Mouse (Mus musculus) heart, postnatal 36 days (tissue): Measurements from ENCODE around the gene Cald1. TPM values are rescaled to one million over a fixed set of nuclear protein-coding genes. Genes with fewer than 3 reads are reported as not detected.

ENCODE experiments used
- DNase-seq, 2 experiments: peaks; one replicate each; pipeline ENCODE4 v3.0.0; 2021 to 2022
- intact Hi-C: fragments of 180-260 bp; cut with DNase I; formaldehyde crosslinking; loops from one replicate; pipeline ENCODE4 v1.15.1; 2025
- total RNA-seq, 2 experiments: library from RNA; stranded (reverse); gene quantifications; 2 replicates each; pipeline ENCODE4 v1.2.3; 2021

The Cald1 gene
- total RNA-seq, 2 experiments from 2014 or later: 49.3 to 55.6 TPM

- no peak for DNase-seq
- intact Hi-C loops: no loop called here
Measured at GRCm38 (mm10) chr6:34658791-34659190, 60.5 kb downstream of the Cald1 start.

GRCm38 (mm10) chr6:34660724-34661123, 62.4 kb downstream of the Cald1 start:
- intact Hi-C loops: no loop called here
- peak; percentile 47 to 52 for DNase-seq

- intact Hi-C loops: no loop called here
- DNase-seq: no peak
Measured at GRCm38 (mm10) chr6:34662626-34663025, 64.3 kb downstream of the Cald1 start.

- intact Hi-C loops: no loop called here
- DNase-seq: no peak
Measured at GRCm38 (mm10) chr6:34664291-34664690, 66.0 kb downstream of the Cald1 start.

GRCm38 (mm10) chr6:34664749-34665148, 66.4 kb downstream of the Cald1 start:
- intact Hi-C loops: no loop called here

GRCm38 (mm10) chr6:34668739-34669254, 70.5 kb downstream of the Cald1 start:
- intact Hi-C loops: no loop called here
- no peak for DNase-seq

More at GRCm38 (mm10) chr6:34664749-34665148, 66.4 kb downstream of the Cald1 start:
- no peak for DNase-seq

DNA sequence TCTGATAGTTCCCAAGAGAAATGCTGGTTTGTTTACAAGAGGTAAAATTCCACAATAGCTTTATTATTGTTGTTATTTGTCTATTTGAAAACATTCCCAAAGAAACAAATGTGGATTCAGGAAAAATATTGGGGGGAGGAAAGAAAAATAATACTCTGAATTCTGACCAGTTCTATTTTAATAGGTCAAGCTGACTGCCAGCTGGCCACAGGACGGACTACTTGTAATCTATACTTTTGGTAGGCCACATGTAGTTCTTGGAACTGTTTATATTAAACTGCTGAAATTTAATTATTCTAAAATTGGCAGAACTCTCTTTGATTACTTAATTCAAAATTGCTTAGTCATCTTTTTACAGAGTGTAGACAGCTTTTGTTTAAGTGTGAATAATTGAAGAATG, 73.1 kb downstream of the Cald1 start:
- no peak for DNase-seq

GRCm38 (mm10) chr6:34674416-34674815, 76.1 kb downstream of the Cald1 start:
- intact Hi-C loops: no loop called here
- DNase-seq: no peak

More for the DNA sequence above, 73.1 kb downstream of the Cald1 start:
- intact Hi-C loops: no loop called here

- peak in 1 of 2 experiments; percentile 15 for DNase-seq
- intact Hi-C loops: no loop called here
Measured at GRCm38 (mm10) chr6:34674897-34675296, 76.6 kb downstream of the Cald1 start.

GRCm38 (mm10) chr6:34682126-34682525, 83.8 kb downstream of the Cald1 start:
- intact Hi-C loops: no loop called here
- DNase-seq: peak in 1 of 2 experiments; percentile 15

GRCm38 (mm10) chr6:34684886-34685285, 86.6 kb downstream of the Cald1 start:
- intact Hi-C loops: loop anchor here (5.0 kb wide), 2 partner anchors 62 to 73 kb away; no protein-coding TSS in a partner anchor

DNA sequence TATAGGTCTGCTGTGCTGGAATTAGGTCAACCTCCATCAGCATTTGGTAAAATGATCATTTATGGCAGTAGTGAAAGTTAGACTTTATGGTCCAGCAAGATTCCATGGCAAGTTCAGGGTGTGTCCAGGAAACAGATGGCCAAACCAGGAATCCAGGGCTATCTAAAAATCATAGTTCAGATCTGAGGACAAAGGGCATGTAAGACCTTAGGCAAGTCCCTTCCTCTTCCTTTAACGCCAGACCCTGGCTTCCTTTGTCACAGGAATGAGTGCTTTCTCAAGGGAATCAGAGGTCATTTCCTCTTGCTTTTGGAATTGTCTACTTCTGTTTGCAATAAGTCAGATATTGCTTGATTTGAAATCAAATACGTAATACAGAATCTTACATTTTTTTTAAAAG, 90.7 kb downstream of the Cald1 start:
- intact Hi-C loops: loop anchor here (2.0 to 5.0 kb wide), 3 partner anchors 20 to 77 kb away; no protein-coding TSS in a partner anchor
- DNase-seq: no peak

More at GRCm38 (mm10) chr6:34684886-34685285, 86.6 kb downstream of the Cald1 start:
- DNase-seq: peak; percentile 21 to 45

DNA sequence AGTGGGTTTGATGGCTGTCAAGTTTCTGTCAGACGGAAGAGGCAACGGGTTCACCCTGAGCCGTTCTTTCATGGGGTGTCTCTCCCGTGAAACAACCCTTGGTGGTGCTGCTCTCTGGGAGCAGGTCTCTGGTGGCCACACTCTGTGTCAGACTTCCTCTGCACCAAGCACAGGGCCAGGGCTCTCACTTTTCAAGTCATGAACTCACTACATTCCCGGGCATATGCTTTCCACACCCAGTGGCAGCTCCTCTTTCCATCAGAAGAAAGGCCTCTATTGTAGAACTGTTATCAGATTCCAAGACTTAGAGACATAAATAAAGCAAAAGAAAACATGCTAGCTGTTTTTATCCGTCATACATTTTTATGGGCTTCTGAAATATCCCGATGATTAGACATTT, 93.1 kb downstream of the Cald1 start:
- DNase-seq: no peak
- intact Hi-C loops: no loop called here

DNA sequence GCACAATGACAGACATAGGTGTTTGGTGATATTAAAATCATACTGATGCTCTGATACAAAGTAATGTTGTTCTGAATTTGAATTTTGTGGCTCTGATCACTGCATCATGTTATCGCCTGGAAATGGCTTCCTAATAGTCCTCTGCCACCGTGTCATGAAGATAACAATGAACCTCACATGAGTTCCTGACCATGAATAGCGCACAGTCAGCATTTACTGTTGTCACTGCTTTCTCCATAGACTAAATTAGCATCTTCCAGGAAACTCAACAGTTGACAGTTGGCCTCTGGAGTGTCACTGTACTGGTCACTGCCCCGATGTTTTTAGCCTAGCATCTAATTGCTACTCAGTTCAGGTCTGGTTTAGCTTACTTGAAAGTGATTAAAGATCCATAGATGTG, 95.8 kb downstream of the Cald1 start:
- intact Hi-C loops: no loop called here
- no peak for DNase-seq

DNA sequence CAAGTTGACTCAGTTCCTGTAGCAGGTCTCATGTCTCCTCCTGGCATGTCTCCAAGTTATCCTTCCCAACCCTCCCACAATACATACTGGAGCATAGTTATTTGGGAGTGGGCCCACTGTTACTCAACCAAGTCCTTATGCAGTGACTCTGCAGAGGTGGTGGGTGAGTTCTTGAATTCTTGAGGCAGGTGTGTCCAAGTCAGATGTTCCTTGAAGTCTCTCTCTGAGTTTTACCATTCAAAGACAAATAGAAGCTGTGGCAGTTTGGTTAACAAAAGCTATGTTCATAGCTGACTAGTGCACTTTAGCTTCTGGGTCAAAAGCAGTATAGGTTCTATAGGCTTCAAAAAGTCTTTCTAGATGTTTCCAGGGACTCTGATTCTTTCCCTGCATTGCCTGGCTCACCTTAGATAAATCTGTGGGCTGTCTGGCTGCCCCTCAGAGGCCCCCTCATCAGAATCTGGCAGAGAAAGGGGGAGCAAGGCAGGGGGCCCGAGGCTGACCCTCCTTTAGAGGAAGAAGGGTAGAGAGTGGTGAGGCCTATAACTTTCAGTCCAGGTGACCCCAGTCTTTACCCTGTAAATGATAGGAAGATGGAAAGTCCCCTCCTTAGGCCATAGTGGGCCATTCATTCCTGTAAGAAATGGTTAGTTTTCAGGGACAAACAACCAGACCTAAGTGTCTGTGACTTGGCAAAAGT, 105.3 kb downstream of the Cald1 start:
- DNase-seq: no peak
- intact Hi-C loops: no loop called here

- no peak for DNase-seq
- intact Hi-C loops: loop anchor here (5.0 kb wide), 1 partner anchor 45 kb away; no protein-coding TSS in a partner anchor
Measured at GRCm38 (mm10) chr6:34707521-34707920, 109.2 kb downstream of the Cald1 start.

GRCm38 (mm10) chr6:34708650-34709265, 110.5 kb downstream of the Cald1 start:
- intact Hi-C loops: loop anchor here (2.0 to 5.0 kb wide), 2 partner anchors 20 to 44 kb away; no protein-coding TSS in a partner anchor
- DNase-seq: peak in 1 of 2 experiments; percentile 24

- intact Hi-C loops: loop anchor here (2.0 to 5.0 kb wide), 2 partner anchors 20 to 43 kb away; no protein-coding TSS in a partner anchor
- DNase-seq: peak; percentile 63 to 69
Measured at GRCm38 (mm10) chr6:34709289-34709688, 111.0 kb downstream of the Cald1 start.

DNA sequence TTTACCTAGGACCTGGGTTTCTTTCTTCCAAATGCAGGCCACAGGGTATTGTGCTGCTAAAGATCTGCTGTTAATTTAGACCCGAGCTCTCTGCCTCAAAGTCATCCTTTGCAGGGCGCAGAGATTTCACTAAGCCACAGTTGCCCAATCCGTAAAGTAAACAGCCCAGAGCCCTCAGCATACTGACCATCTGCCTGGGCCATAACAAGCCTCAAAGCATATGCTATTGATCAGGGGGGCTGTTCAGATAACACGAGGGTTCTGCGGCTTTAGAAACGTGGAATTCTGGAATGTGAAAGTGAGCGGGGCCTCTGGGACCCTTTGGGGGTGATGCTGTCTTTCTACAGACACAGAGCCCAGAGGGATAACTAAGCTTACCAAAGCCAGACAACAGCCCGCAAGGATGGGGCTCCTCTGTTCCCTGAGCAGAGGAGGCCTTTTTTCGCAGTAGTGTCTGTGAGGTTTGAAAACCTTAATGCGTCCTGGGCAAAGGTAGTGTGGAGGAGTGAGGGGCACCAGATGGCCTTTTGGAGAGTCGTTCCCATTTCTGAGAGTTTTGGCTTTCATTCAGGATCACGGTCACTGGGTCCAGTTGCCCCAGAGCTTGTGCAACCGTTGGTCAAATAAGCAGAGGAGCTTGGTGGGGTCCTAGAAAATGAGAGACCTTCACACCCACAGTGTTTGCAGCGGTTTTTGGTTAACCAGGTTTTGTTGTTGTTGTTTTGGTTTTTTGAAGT, 111.8 kb downstream of the Cald1 start:
- DNase-seq: peak in 1 of 2 experiments; percentile 23
- intact Hi-C loops: loop anchor here (2.0 to 5.0 kb wide), 2 partner anchors 21 to 42 kb away; no protein-coding TSS in a partner anchor

DNA sequence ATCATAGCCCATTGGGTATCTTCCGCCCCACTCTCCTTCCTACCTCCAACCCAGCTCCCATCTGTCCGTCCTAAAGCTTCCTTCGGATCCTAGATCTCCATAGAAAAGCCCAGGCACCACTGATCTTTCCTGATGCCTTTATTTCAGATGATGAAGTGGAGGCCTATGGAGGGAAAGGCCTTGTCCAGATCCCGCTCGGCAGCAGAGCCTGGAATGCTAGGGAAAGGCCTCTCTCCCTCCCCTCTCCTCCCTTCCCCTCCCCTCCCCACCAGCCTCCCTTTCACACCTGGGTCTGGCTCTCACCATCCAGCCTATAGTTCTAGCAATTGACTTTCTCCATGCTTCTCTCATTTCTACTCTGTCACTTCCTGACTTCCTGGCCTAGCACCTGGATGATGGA, 112.5 kb downstream of the Cald1 start:
- DNase-seq: no peak
- intact Hi-C loops: no loop called here

- DNase-seq: no peak
- intact Hi-C loops: no loop called here
Measured at GRCm38 (mm10) chr6:34711620-34712019, 113.3 kb downstream of the Cald1 start.
